Mouse (Mus musculus): ENCODE measurements around the gene Rcc1. TPM values are rescaled to one million over a fixed set of nuclear protein-coding genes. Genes with fewer than 3 reads are reported as not detected.

The Rcc1 gene
- 11.3 and 11.9 TPM in 2 replicates for polyA plus RNA-seq (2012; rRNA removed)

GRCm38 (mm10) chr4:132353481-132353885, at the start of gene Rcc1:
Gene Rcc1, minus strand, starts transcription at chr4:132353605.

DNA sequence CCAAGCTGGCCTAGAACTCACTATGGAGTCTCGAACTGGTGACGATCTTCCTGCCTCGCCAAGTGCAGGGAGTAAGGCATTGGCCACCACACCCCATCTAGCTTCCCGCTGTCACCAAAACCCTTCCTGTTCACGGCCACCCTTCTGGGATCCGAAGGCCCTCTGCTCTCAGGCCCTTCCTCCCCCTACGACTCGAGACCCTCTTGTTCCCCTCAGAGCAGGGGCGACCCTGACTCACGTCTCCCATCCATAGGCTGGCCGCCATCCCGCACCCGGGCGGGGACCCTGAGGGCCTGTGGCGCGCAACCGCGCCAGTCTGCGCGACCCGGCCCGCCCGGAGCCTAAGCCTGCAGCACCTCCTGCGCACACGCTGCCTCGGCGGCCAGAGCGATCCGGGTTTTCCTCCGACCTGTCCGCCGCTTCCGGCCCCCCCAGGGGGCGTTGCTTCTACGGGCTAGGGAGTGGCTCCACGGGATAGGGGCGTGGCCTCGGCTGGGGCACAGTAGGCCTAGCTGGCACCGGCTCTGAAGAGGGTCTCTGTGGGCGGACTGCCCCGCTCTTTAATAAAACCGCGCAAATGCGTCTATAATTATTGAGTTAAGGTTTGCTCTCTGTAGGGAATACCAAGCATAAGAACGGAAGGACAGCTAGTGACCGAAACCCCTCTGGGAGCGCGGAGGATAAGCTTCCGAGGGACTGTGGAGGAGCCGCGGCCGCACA, 24.1 kb downstream of the Rcc1 start, which contains the start of gene Trnau1ap:
Gene Trnau1ap, minus strand, starts transcription at position 424 of the 720 bp plus-strand sequence.

DNA sequence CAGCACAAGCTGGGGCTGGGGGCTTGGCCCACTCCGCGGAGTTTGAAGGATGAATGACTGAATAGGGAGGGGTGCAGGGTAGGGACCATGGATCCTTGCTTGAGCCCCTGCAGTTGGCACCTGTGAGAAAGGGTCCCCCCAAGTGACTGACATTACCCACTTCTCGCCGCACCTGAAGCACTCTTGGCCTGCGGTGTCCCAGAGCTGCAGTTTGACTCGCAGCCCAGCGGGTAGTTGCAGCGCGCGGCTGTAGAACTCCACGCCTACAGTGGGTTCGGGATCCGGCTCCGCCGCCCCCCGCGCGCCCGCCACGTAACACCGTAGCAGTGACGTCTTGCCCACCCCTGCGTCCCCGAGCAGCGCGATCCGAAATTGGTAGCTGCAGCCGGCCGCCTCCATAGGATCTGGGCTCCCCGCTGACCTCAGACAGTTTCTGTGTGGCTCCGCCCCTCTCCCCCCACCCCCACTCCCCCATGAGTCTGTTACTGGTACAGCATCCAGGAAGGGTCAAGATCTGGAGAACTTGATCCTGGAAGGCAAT, 50.4 kb downstream of the Rcc1 start, which contains the start of gene Rab42:
Gene Rab42, minus strand, starts transcription at position 447 of the 541 bp plus-strand sequence.

Other genes with a start within 250 kb of the Rcc1 start
- gene Oprd1, start 209.1 kb downstream of the Rcc1 start, polyA plus RNA-seq (2012; rRNA removed): 1.2 and 1.3 TPM in 2 replicates
- gene Ythdf2, start 141.3 kb downstream of the Rcc1 start, polyA plus RNA-seq (2012; rRNA removed): 12.4 and 14.9 TPM in 2 replicates
- 9.8 and 14.2 TPM in 2 replicates for gene Gmeb1, start 92.0 kb downstream of the Rcc1 start, polyA plus RNA-seq (2012; rRNA removed)
- 3.2 and 6.4 TPM in 2 replicates for gene Taf12, start 79.2 kb downstream of the Rcc1 start, polyA plus RNA-seq (2012; rRNA removed)
- gene Rab42, start 50.2 kb downstream of the Rcc1 start, polyA plus RNA-seq (2012; rRNA removed): 4.2 and 5.1 TPM in 2 replicates
- 13.8 and 18.0 TPM in 2 replicates for gene Trnau1ap, start 24.1 kb downstream of the Rcc1 start, polyA plus RNA-seq (2012; rRNA removed)
- gene Phactr4, start 68.9 kb upstream of the Rcc1 start, polyA plus RNA-seq (2012; rRNA removed): 10.0 and 11.8 TPM in 2 replicates
- 2.7 and 3.7 TPM in 2 replicates for gene Med18, start 110.3 kb upstream of the Rcc1 start, polyA plus RNA-seq (2012; rRNA removed)
- gene Sesn2, start 156.9 kb upstream of the Rcc1 start, polyA plus RNA-seq (2012; rRNA removed): 11.0 and 12.6 TPM in 2 replicates
- 144 and 165 TPM in 2 replicates for gene Atpif1, start 180.1 kb upstream of the Rcc1 start, polyA plus RNA-seq (2012; rRNA removed)
- gene Dnajc8, start 181.9 kb upstream of the Rcc1 start, polyA plus RNA-seq (2012; rRNA removed): 10.1 and 13.4 TPM in 2 replicates
- 4.0 and 5.9 TPM in 2 replicates for gene Ptafr, start 210.5 kb upstream of the Rcc1 start, polyA plus RNA-seq (2012; rRNA removed)